Mouse (Mus musculus) forebrain, embryonic 11.5 days (tissue): ENCODE results near the gene Slc51b. TPM values are rescaled to one million over a fixed set of nuclear protein-coding genes. Genes with fewer than 3 reads are reported as not detected.

ENCODE experiments used
- ATAC-seq: fragments of 200-750 bp; cut with Nextera tagmentation; replicated peaks from 2 replicates; pipeline ENCODE4 v1.8.0; 2017; ENCODE audit warnings: moderate TSS enrichment; ENCODE audit not compliant: low FRiP score
- DNase-seq: peaks from one replicate; pipeline ENCODE4 v3.0.0-alpha.2; 2017; ENCODE audit warnings: low spot score
- H3K27ac ChIP-seq: fragments of 300-500 bp; sonication (generic); 2 replicates; pipeline ENCODE4 v1.5.1; 2014; ENCODE audit warnings: low read depth, low read length
- H3K27me3 ChIP-seq: fragments of 300-500 bp; sonication (generic); 2 replicates; pipeline ENCODE4 v1.6.1; 2014; ENCODE audit warnings: mild to moderate bottlenecking, low read length, mixed read lengths; ENCODE audit not compliant: control insufficient read depth, insufficient read depth
- H3K36me3 ChIP-seq: fragments of 300-500 bp; sonication (generic); 2 replicates; pipeline ENCODE4 v1.6.1; 2014; ENCODE audit warnings: mild to moderate bottlenecking, low read length, moderate library complexity, mixed read lengths; ENCODE audit not compliant: control insufficient read depth, insufficient read depth
- H3K4me1 ChIP-seq: fragments of 300-500 bp; sonication (generic); replicated peaks from 2 replicates; pipeline ENCODE4 v1.6.1; 2014; ENCODE audit warnings: low read length, mixed read lengths; ENCODE audit not compliant: control insufficient read depth, insufficient read depth
- H3K4me2 ChIP-seq: fragments of 300-500 bp; sonication (generic); 2 replicates; pipeline ENCODE4 v1.6.1; 2014; ENCODE audit warnings: low read depth, mild to moderate bottlenecking, low read length, moderate library complexity, mixed read lengths; ENCODE audit not compliant: severe bottlenecking
- H3K4me3 ChIP-seq: fragments of 300-500 bp; sonication (generic); 2 replicates; pipeline ENCODE4 v1.5.1; 2014; ENCODE audit warnings: low read depth, low read length
- H3K9ac ChIP-seq: fragments of 300-500 bp; sonication (generic); 2 replicates; pipeline ENCODE4 v1.6.1; 2014; ENCODE audit warnings: low read length
- H3K9me3 ChIP-seq: fragments of 300-500 bp; sonication (generic); 2 replicates; pipeline ENCODE4 v1.6.1; 2016; ENCODE audit warnings: low read length, mixed read lengths; ENCODE audit not compliant: control insufficient read depth
- WGBS: fragments of 180-500 bp; shearing (Covaris S2); extraction: QIAGEN DNeasy Blood & Tissue Kit; methylation state at CpG from one replicate; pipeline ENCODE4 v1.1.7; 2014; 5-methylcytosine and 5-hydroxymethylcytosine counted together
- polyA plus RNA-seq: library from polyadenylated mRNA; unstranded; fragments of >200 nt; fragmentation: Nextera tagmentation; extraction: Ambion mirVana; gene quantifications from 2 replicates; pipeline ENCODE4 v1.2.1, GENCODE M21; 2014

Gene Slc51b
- not detected in 2 replicates for polyA plus RNA-seq

GRCm38 (mm10) chr9:65422760-65423501 is at the start of gene Slc51b:
TSS of gene Slc51b (minus strand) at chr9:65422955.
- Histone ChIP-seq H3K27me3 (no peaks in the 10 kb centered on the region), H3K4me2 (no peak within 1 kb of the TSS), H3K36me3 (no peaks in the 10 kb centered on the region), H3K4me3 (no peak within 1 kb of the TSS), H3K9me3 (no peaks in the 10 kb centered on the region), H3K4me1 (no peaks in the 10 kb centered on the region), H3K27ac (no peak within 1 kb of the TSS), H3K9ac (no peak within 1 kb of the TSS)
- ATAC-seq (no peak), DNase-seq (no peak)
- 84% methylated on average over 11 of the region's 11 CpGs for WGBS

GRCm38 (mm10) chr9:65467686-65468085 is 44.9 kb upstream of the Slc51b start:
- no peak for ATAC-seq
- no peak overlapping the region for H3K9ac ChIP-seq
- no peaks in the 10 kb centered on the region for H3K4me1 ChIP-seq
- H3K27me3 ChIP-seq: no peaks in the 10 kb centered on the region
- no peaks in the 10 kb centered on the region for H3K9me3 ChIP-seq
- no peak overlapping the region for H3K4me2 ChIP-seq
- H3K27ac ChIP-seq: no peak overlapping the region
- no peaks in the 10 kb centered on the region; the same call in 1 of the 2 replicates for H3K36me3 ChIP-seq
- 77% methylated on average over 11 of the region's 11 CpGs for WGBS
- H3K4me3 ChIP-seq: no peak overlapping the region
- DNase-seq: no peak

DNA sequence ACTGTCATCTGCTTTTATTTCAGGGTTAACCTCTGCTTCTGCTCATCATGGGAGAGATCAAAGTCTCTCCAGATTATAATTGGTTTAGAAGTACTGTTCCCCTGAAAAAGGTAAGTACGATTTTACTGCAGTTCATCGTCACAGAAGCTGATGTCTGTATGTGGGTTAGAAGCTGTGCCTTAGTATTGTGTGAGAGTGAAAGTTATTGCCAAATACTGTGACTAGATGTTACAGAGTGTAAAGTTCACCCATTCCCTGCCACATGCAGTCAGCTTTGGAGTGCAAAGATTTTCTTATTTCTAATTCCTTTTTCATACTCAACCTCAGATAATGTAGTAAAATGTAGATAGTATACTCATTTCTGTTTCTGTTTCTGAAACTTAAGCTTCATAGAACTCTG is 42.5 kb upstream of the Slc51b start:
- ATAC-seq (no peak), DNase-seq (no peak)
- no peaks in the 10 kb centered on the region; the same call in 1 of the 2 replicates for H3K36me3 ChIP-seq
- peaks cover 6% of the 10 kb centered on the region for H3K4me1 ChIP-seq
- no peak overlapping the region for H3K9ac ChIP-seq
- no peaks in the 10 kb centered on the region for H3K27me3 ChIP-seq
- no peaks in the 10 kb centered on the region for H3K9me3 ChIP-seq
- no peak overlapping the region for H3K27ac ChIP-seq
- no peak overlapping the region for H3K4me3 ChIP-seq
- no peak overlapping the region for H3K4me2 ChIP-seq
- WGBS: 92% methylated on average over 2 of the region's 2 CpGs

DNA sequence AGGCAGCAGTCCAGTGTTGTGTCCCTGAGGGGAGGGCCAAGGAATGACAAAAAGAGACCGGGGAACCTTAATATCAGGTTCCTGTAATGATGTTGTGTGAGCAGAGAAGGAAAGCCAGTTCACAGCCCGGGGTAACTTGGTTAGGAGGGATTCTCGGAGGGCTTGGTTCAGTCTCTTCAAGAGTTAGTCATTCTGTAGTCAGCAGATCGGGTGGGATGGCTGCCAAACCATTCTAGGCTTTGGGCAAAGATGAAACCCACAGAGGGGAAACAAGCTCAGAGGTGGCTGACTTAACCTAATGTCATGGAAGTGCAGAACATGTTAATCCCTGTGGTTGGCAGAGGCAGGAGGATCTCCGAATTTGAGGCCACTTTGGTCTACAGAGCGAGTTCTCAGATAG is 41.4 kb upstream of the Slc51b start:
- Histone ChIP-seq H3K27me3 (no peaks in the 10 kb centered on the region), H3K27ac (no peak overlapping the region), H3K4me2 (no peak overlapping the region), H3K36me3 (no peaks in the 10 kb centered on the region; the same call in 1 of the 2 replicates), H3K9me3 (no peaks in the 10 kb centered on the region), H3K4me3 (no peak overlapping the region), H3K9ac (no peak overlapping the region), H3K4me1 (peaks cover 6% of the 10 kb centered on the region)
- ATAC-seq: no peak
- no peak for DNase-seq
- WGBS: 87% methylated on average over 6 of the region's 6 CpGs

GRCm38 (mm10) chr9:65462544-65462943 is 39.8 kb upstream of the Slc51b start:
- no peak for ATAC-seq
- Histone ChIP-seq H3K4me3 (no peak overlapping the region), H3K9ac (no peak overlapping the region), H3K4me2 (no peak overlapping the region), H3K27ac (no peak overlapping the region), H3K9me3 (no peaks in the 10 kb centered on the region), H3K27me3 (no peaks in the 10 kb centered on the region), H3K4me1 (peaks cover 6% of the 10 kb centered on the region), H3K36me3 (no peaks in the 10 kb centered on the region; the same call in 1 of the 2 replicates)
- 84% methylated on average over 5 of the region's 5 CpGs for WGBS
- no peak for DNase-seq

- DNase-seq: peak; percentile 97
- peak within 1 kb of the TSS; percentile 84 for H3K9ac ChIP-seq
- H3K4me2 ChIP-seq: peak within 1 kb of the TSS; percentile 75
- peaks cover 6% of the 10 kb centered on the region for H3K4me1 ChIP-seq
- peak within 1 kb of the TSS; percentile 72; the same call in 1 of the 2 replicates for H3K27ac ChIP-seq
- no peaks in the 10 kb centered on the region for H3K9me3 ChIP-seq
- H3K36me3 ChIP-seq: no peaks in the 10 kb centered on the region; the same call in 1 of the 2 replicates
- no peaks in the 10 kb centered on the region for H3K27me3 ChIP-seq
- WGBS: 0% methylated on average over 52 of the region's 53 CpGs
- ATAC-seq: peak; percentile 98
- peak within 1 kb of the TSS; percentile 71 for H3K4me3 ChIP-seq
Observed at GRCm38 (mm10) chr9:65460732-65461442, 38.1 kb upstream of the Slc51b start, which contains the start of gene Spg21. TSS of gene Spg21 (plus strand) at chr9:65460947.

- Histone ChIP-seq H3K4me1 (peaks cover 6% of the 10 kb centered on the region), H3K27ac (peak overlapping the region; percentile 19; the same call in 1 of the 2 replicates), H3K9me3 (no peaks in the 10 kb centered on the region), H3K27me3 (no peaks in the 10 kb centered on the region), H3K9ac (peak overlapping the region; percentile 84), H3K4me2 (peak overlapping the region; percentile 75; the same call in 1 of the 2 replicates), H3K36me3 (no peaks in the 10 kb centered on the region), H3K4me3 (peak overlapping the region; percentile 71)
- peak; percentile 21 for ATAC-seq
- WGBS: 40% methylated on average over 3 of the region's 3 CpGs
- DNase-seq: no peak
Observed at GRCm38 (mm10) chr9:65460198-65460597, 37.4 kb upstream of the Slc51b start.

DNA sequence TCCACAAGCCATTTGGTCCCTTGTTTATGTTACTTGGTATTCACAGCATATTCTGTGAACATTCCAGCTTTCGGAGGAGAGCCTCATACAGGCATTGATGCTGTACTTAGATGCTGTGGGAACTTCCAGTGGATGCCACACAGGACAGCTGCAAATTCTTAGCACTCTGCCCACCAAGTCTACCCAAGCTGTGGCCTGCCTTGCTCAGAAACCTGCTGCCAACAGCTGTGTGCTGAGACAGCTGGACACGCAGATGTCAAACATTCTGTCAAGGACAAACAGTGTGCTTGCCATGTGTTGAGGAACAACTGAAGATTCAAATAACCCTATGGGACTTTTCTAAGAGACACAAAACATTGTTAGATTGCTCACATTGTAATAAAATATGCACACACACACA is 36.2 kb upstream of the Slc51b start:
- H3K4me2 ChIP-seq: no peak overlapping the region
- H3K4me3 ChIP-seq: no peak overlapping the region
- H3K9me3 ChIP-seq: no peaks in the 10 kb centered on the region
- DNase-seq (no peak), ATAC-seq (no peak)
- no peaks in the 10 kb centered on the region for H3K27me3 ChIP-seq
- 97% methylated on average over 2 of the region's 2 CpGs for WGBS
- H3K36me3 ChIP-seq: no peaks in the 10 kb centered on the region
- H3K9ac ChIP-seq: no peak overlapping the region
- H3K27ac ChIP-seq: no peak overlapping the region
- peaks cover 6% of the 10 kb centered on the region for H3K4me1 ChIP-seq
